29 mouse cellular contexts compared by ENCODE assay signal in the genomic region with DNA sequence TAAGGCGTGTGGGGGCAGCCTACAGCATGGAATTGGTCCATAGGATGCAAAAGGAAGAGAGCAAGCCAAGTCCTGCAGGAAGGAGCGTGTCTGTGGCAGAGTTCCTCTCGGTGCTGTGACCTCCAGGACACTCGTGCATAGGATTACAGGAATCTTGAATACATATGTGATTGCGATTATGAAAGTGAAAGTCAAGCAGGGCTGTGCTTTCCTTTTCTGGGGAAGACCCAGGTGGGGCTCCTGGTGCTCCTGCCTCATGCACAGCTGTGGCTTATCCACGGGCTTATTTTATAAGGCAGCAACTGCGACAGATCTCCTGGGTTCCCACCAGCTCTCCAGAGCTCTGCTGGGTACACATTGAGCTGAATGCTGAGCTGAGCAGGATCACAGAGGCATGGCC. TPM values are rescaled to one million over a fixed set of nuclear protein-coding genes. Genes with fewer than 3 reads are reported as not detected.
DNase-seq lines count a peak whose midpoint lies in the region; TF ChIP-seq lines count a peak whose summit lies in the region.
"Had no signal": no experiment of that assay in that cellular context is flagged by ENCODE, and none has a peak within 500 bp of the region (broad histone marks: within the 10 kb centered on the region; RNA-seq: fewer than 3 reads in every experiment).

No protein-coding gene starts in this region.

- H3K4me2 ChIP-seq in myocyte (ENCODE audit: low read depth), result peak overlapping the region; percentile 27
- H3K4me2 ChIP-seq: embryonic facial prominence, embryonic 15.5 days; forebrain, embryonic 13.5 days; heart, embryonic 11.5 days; hindbrain, embryonic 13.5 days; limb, embryonic 13.5 days; liver, embryonic 11.5 days; lung, embryonic 15.5 days; midbrain, embryonic 15.5 days; neural tube, embryonic 12.5 days had no signal

- no peak overlapping the region for H3ac ChIP-seq in myocyte (ENCODE audit: control insufficient read depth, insufficient read length)

- TF ChIP-seq POLR2A in myocyte (IDR thresholded peaks at IDR 0.05; ENCODE audit: insufficient read length, low read depth), result no peak

- DNase-seq in heart, adult 11 months, result peak; percentile 78
- DNase-seq in heart, embryonic 10.5 days (ENCODE audit: low spot score), result no peak
- DNase-seq in thymus, postnatal 14 days, result peak; percentile 30
- DNase-seq in thymus, postnatal 10 days (ENCODE audit: low spot score in 2 of 2), result no peak
- no peak for DNase-seq in kidney, postnatal 10 days
- no peak for DNase-seq in testis, postnatal 10 days (ENCODE audit: low spot score)
- DNase-seq in adrenal gland, postnatal 36 days, result no peak
- DNase-seq: adrenal gland, adult 8-10 months; cerebellum, adult 8-10 months; cerebellum, postnatal 25 days; gastrocnemius, postnatal 14 days; heart, postnatal 36 days; kidney, adult 11 months; kidney, postnatal 25 days; right cerebral cortex, adult 18-20 months had no signal

- 77% methylated on average over 7 of the region's 7 CpGs for WGBS in heart, embryonic 10.5 days

- no peak overlapping the region for H3K27ac ChIP-seq in heart, embryonic 10.5 days
- H3K27ac ChIP-seq: embryonic facial prominence, embryonic 10.5 days; embryonic facial prominence, embryonic 15.5 days; forebrain, embryonic 13.5 days; hindbrain, embryonic 13.5 days; left cerebral cortex, adult 2 months; limb, embryonic 13.5 days; lung, embryonic 15.5 days; midbrain, embryonic 15.5 days; neural tube, embryonic 12.5 days had no signal

- H3K27me3 ChIP-seq in heart, embryonic 10.5 days (ENCODE audit: insufficient read depth, poor library complexity, severe bottlenecking), result peaks cover 8% of the 10 kb centered on the region; the same call in 1 of the 2 replicates
- H3K27me3 ChIP-seq in myocyte (ENCODE audit: control insufficient read depth, insufficient read depth, insufficient read length), result no peaks in the 10 kb centered on the region
- H3K27me3 ChIP-seq: embryonic facial prominence, embryonic 15.5 days; forebrain, embryonic 13.5 days; limb, embryonic 13.5 days; lung, embryonic 15.5 days; midbrain, embryonic 15.5 days; neural tube, embryonic 12.5 days had no signal

- no peaks in the 10 kb centered on the region for H3K9me3 ChIP-seq in heart, embryonic 10.5 days
- H3K9me3 ChIP-seq: embryonic facial prominence, embryonic 10.5 days; embryonic facial prominence, embryonic 15.5 days; forebrain, embryonic 13.5 days; hindbrain, embryonic 13.5 days; limb, embryonic 13.5 days; lung, embryonic 15.5 days; midbrain, embryonic 15.5 days; neural tube, embryonic 12.5 days had no signal

- H3K4me3 ChIP-seq in heart, embryonic 10.5 days, result no peak overlapping the region
- H3K4me3 ChIP-seq in myocyte, result no peak overlapping the region
- H3K4me3 ChIP-seq: embryonic facial prominence, embryonic 10.5 days; embryonic facial prominence, embryonic 15.5 days; forebrain, embryonic 13.5 days; hindbrain, embryonic 13.5 days; left cerebral cortex, adult 2 months; limb, embryonic 13.5 days; lung, embryonic 15.5 days; midbrain, embryonic 15.5 days; neural tube, embryonic 12.5 days had no signal

- no peaks in the 10 kb centered on the region for H3K36me3 ChIP-seq in heart, embryonic 10.5 days
- no peaks in the 10 kb centered on the region for H3K36me3 ChIP-seq in myocyte (ENCODE audit: control insufficient read depth, insufficient read depth)
- H3K36me3 ChIP-seq: embryonic facial prominence, embryonic 10.5 days; embryonic facial prominence, embryonic 15.5 days; hindbrain, embryonic 13.5 days; limb, embryonic 13.5 days; lung, embryonic 15.5 days; midbrain, embryonic 15.5 days; neural tube, embryonic 12.5 days had no signal

- peaks cover 40% of the 10 kb centered on the region for H3K4me1 ChIP-seq in heart, embryonic 10.5 days
- H3K4me1 ChIP-seq: midbrain, embryonic 15.5 days; neural tube, embryonic 12.5 days had no signal

- H3K79me2 ChIP-seq in myocyte (ENCODE audit: control insufficient read depth, insufficient read depth), result no peaks in the 10 kb centered on the region

TF ChIP-seq in myocyte, 11 proteins besides CTCF, POLR2A, EP300 and RAD21:
- TF ChIP-seq REST (IDR thresholded peaks at IDR 0.05; ENCODE audit: insufficient read depth, insufficient read length) (no peak), USF1 (IDR thresholded peaks at IDR 0.05; ENCODE audit: low read depth) (no peak)
TF ChIP-seq in myocyte: peak in this region for 0.

RNA-seq across cellular contexts. Expression of gene Adrb1, which starts 39.2 kb away (rescaled TPM):
- 0.65 and 1.3 TPM in 2 replicates for polyA plus RNA-seq in heart, embryonic 10.5 days (2016; fragmentation: Nextera tagmentation; extraction: Ambion mirVana)
- 0.60 TPM for polyA plus RNA-seq in myocyte (2012; fragmentation: generic; extraction: Trizol)
- 1 to 10 TPM; 2.9 to 4.1 TPM for total RNA-seq in adrenal gland, postnatal 36 days (2021)
- total RNA-seq: granulocyte monocyte progenitor cell, adult 5-6 weeks; megakaryocyte-erythroid progenitor cell, adult 5-6 weeks had no signal

Comparison
In these comparisons a context has a peak if more than half of its experiments do, and no peak if none do; other contexts are left out.
1. DNase-seq: peak in heart, adult 11 months (single experiment) and thymus, postnatal 14 days (single experiment); none in heart, embryonic 10.5 days (single experiment), thymus, postnatal 10 days (0 of 2), kidney, postnatal 10 days (single experiment), testis, postnatal 10 days (single experiment) and adrenal gland, postnatal 36 days (0 of 2).